In genomic region chr9:107442891-107443290, GRCm38 (mm10) we compare ENCODE assay signal across 23 mouse cellular contexts. TPM values are rescaled to one million over a fixed set of nuclear protein-coding genes. Genes with fewer than 3 reads are reported as not detected.
DNase-seq lines count a peak whose midpoint lies in the region; ATAC-seq and TF ChIP-seq lines count a peak whose summit lies in the region.
"Had no signal": no experiment of that assay in that cellular context is flagged by ENCODE, and none has a peak within 500 bp of the region (broad histone marks: within the 10 kb centered on the region; RNA-seq: fewer than 3 reads in every experiment).

No protein-coding gene starts in this region.

- H3K9me3 ChIP-seq in hindbrain, embryonic 13.5 days: no peaks in the 10 kb centered on the region
- H3K9me3 ChIP-seq in hindbrain, embryonic 10.5 days: no peaks in the 10 kb centered on the region
- no peaks in the 10 kb centered on the region for H3K9me3 ChIP-seq in midbrain, embryonic 13.5 days
- no peaks in the 10 kb centered on the region for H3K9me3 ChIP-seq in midbrain, embryonic 10.5 days (replicated peaks)
- no peaks in the 10 kb centered on the region for H3K9me3 ChIP-seq in midbrain, embryonic 16.5 days (replicated peaks; ENCODE audit: control insufficient read depth, low read length, poor library complexity, severe bottlenecking)
- H3K9me3 ChIP-seq: embryonic facial prominence, embryonic 15.5 days; heart, embryonic 10.5 days; limb, embryonic 10.5 days; liver, embryonic 15.5 days; lung, embryonic 15.5 days; megakaryocyte, embryonic 14.5 days had no signal

- H3K4me3 ChIP-seq in hindbrain, embryonic 13.5 days: no peak overlapping the region
- no peak overlapping the region for H3K4me3 ChIP-seq in hindbrain, embryonic 10.5 days
- no peak overlapping the region for H3K4me3 ChIP-seq in midbrain, embryonic 13.5 days (replicated peaks)
- no peak overlapping the region for H3K4me3 ChIP-seq in midbrain, embryonic 10.5 days
- no peak overlapping the region for H3K4me3 ChIP-seq in midbrain, embryonic 16.5 days (ENCODE audit: low read depth, low read length)
- H3K4me3 ChIP-seq in cerebellum, adult 2 months (replicated peaks; ENCODE audit: insufficient read depth, low read depth, low read length): no peak overlapping the region
- H3K4me3 ChIP-seq: embryonic facial prominence, embryonic 15.5 days; heart, embryonic 10.5 days; layer of hippocampus, adult 2 months; limb, embryonic 10.5 days; liver, embryonic 15.5 days; lung, embryonic 15.5 days; megakaryocyte, embryonic 14.5 days had no signal

- H3K9ac ChIP-seq in hindbrain, embryonic 13.5 days: 0 out of 2 replicates have a peak overlapping the region, but pooled peaks have one; percentile 56
- no peak overlapping the region for H3K9ac ChIP-seq in midbrain, embryonic 13.5 days (replicated peaks)
- H3K9ac ChIP-seq in midbrain, embryonic 16.5 days (ENCODE audit: low read depth, low read length): no peak overlapping the region
- H3K9ac ChIP-seq: embryonic facial prominence, embryonic 15.5 days; liver, embryonic 15.5 days; lung, embryonic 15.5 days had no signal

- H3K36me3 ChIP-seq in hindbrain, embryonic 13.5 days: no peaks in the 10 kb centered on the region
- no peaks in the 10 kb centered on the region for H3K36me3 ChIP-seq in hindbrain, embryonic 10.5 days
- no peaks in the 10 kb centered on the region for H3K36me3 ChIP-seq in midbrain, embryonic 13.5 days
- no peaks in the 10 kb centered on the region for H3K36me3 ChIP-seq in midbrain, embryonic 10.5 days
- H3K36me3 ChIP-seq in midbrain, embryonic 16.5 days (ENCODE audit: control insufficient read depth, insufficient read depth, low read length): no peaks in the 10 kb centered on the region
- H3K36me3 ChIP-seq: embryonic facial prominence, embryonic 15.5 days; heart, embryonic 10.5 days; limb, embryonic 10.5 days; liver, embryonic 15.5 days; lung, embryonic 15.5 days had no signal

- no peak for TF ChIP-seq POLR2A in cerebellum, adult 2 months (IDR thresholded peaks at IDR 0.05; ENCODE audit: borderline replicate concordance, insufficient read depth, low read length)

- H3K27ac ChIP-seq in hindbrain, embryonic 13.5 days: peak overlapping the region; percentile 84
- H3K27ac ChIP-seq in hindbrain, embryonic 10.5 days: no peak overlapping the region
- peak overlapping the region; percentile 75 for H3K27ac ChIP-seq in midbrain, embryonic 13.5 days
- H3K27ac ChIP-seq in midbrain, embryonic 10.5 days (replicated peaks): no peak overlapping the region
- H3K27ac ChIP-seq in midbrain, embryonic 16.5 days (ENCODE audit: low read length): peak overlapping the region; percentile 53
- no peak overlapping the region for H3K27ac ChIP-seq in cerebellum, adult 2 months (ENCODE audit: insufficient read depth, low read length)
- H3K27ac ChIP-seq: embryonic facial prominence, embryonic 15.5 days; heart, embryonic 10.5 days; layer of hippocampus, adult 2 months; limb, embryonic 10.5 days; liver, embryonic 15.5 days; lung, embryonic 15.5 days; stomach, postnatal 0 days had no signal

- peaks cover 63% of the 10 kb centered on the region for H3K4me1 ChIP-seq in hindbrain, embryonic 13.5 days (replicated peaks)
- H3K4me1 ChIP-seq in hindbrain, embryonic 10.5 days (replicated peaks): peaks cover 53% of the 10 kb centered on the region
- H3K4me1 ChIP-seq in midbrain, embryonic 13.5 days (replicated peaks): peaks cover 64% of the 10 kb centered on the region
- H3K4me1 ChIP-seq in midbrain, embryonic 10.5 days: peaks cover 59% of the 10 kb centered on the region
- H3K4me1 ChIP-seq in midbrain, embryonic 16.5 days (ENCODE audit: control insufficient read depth, insufficient read depth, low read length): peaks cover 23% of the 10 kb centered on the region
- H3K4me1 ChIP-seq in cerebellum, adult 2 months (ENCODE audit: control insufficient read depth, insufficient read depth, low read length): peaks cover 7% of the 10 kb centered on the region
- H3K4me1 ChIP-seq: liver, embryonic 15.5 days; lung, embryonic 15.5 days had no signal

- no peaks in the 10 kb centered on the region for H3K27me3 ChIP-seq in hindbrain, embryonic 13.5 days
- H3K27me3 ChIP-seq in hindbrain, embryonic 10.5 days (ENCODE audit: insufficient read depth, poor library complexity, severe bottlenecking): no peaks in the 10 kb centered on the region; the same call in 1 of the 2 replicates
- H3K27me3 ChIP-seq in midbrain, embryonic 13.5 days: no peaks in the 10 kb centered on the region
- H3K27me3 ChIP-seq in midbrain, embryonic 10.5 days (ENCODE audit: low read depth, poor library complexity, severe bottlenecking): peaks cover 17% of the 10 kb centered on the region; the same call in 1 of the 2 replicates
- no peaks in the 10 kb centered on the region for H3K27me3 ChIP-seq in midbrain, embryonic 16.5 days (ENCODE audit: control insufficient read depth, insufficient read depth, low read depth, low read length)
- H3K27me3 ChIP-seq in cerebellum, adult 2 months (ENCODE audit: control insufficient read depth, insufficient read depth, low read length): no peaks in the 10 kb centered on the region
- H3K27me3 ChIP-seq: embryonic facial prominence, embryonic 15.5 days; lung, embryonic 15.5 days had no signal

- no peak overlapping the region for H3K4me2 ChIP-seq in hindbrain, embryonic 13.5 days
- no peak overlapping the region for H3K4me2 ChIP-seq in midbrain, embryonic 13.5 days (replicated peaks)
- H3K4me2 ChIP-seq in midbrain, embryonic 16.5 days (ENCODE audit: low read length): no peak overlapping the region
- H3K4me2 ChIP-seq: embryonic facial prominence, embryonic 15.5 days; liver, embryonic 15.5 days; lung, embryonic 15.5 days had no signal

- 65% methylated on average over 4 of the region's 4 CpGs for WGBS in hindbrain, embryonic 13.5 days
- 69% methylated on average over 4 of the region's 4 CpGs for WGBS in hindbrain, embryonic 10.5 days
- whole genome bisulfite sequencing in midbrain, embryonic 13.5 days: 56% methylated on average over 4 of the region's 4 CpGs
- 65% methylated on average over 4 of the region's 4 CpGs for WGBS in midbrain, embryonic 10.5 days
- 69% methylated on average over 4 of the region's 4 CpGs for WGBS in midbrain, embryonic 16.5 days
- 77% methylated on average over 4 of the region's 4 CpGs for WGBS in cerebellum, adult 2 months

- no peak for DNase-seq in hindbrain, embryonic 10.5 days (ENCODE audit: low spot score)
- DNase-seq in midbrain, embryonic 10.5 days (ENCODE audit: low spot score): no peak
- peak; percentile 85 for DNase-seq in retina, postnatal 1 day
- DNase-seq in cerebellum, adult 2 months: no peak
- DNase-seq: adrenal gland, adult 2 months; cerebellum, adult 18-20 months; cerebellum, postnatal 36 days; gastrocnemius, postnatal 10 days; liver; lung, postnatal 36 days; right cerebral cortex, postnatal 14 days had no signal

- no peak for ATAC-seq in hindbrain, embryonic 13.5 days (ENCODE audit: low FRiP score)
- ATAC-seq in midbrain, embryonic 13.5 days: no peak
- no peak for ATAC-seq in midbrain, embryonic 16.5 days
- ATAC-seq: intestine, postnatal 0 days had no signal

- TF ChIP-seq CTCF in cerebellum, adult 2 months (IDR thresholded peaks at IDR 0.05; ENCODE audit: borderline replicate concordance, insufficient read depth, low read depth, low read length): no peak

RNA-seq across cellular contexts. Expression of gene Cacna2d2, which starts 43.5 kb away (rescaled TPM):
- polyA plus RNA-seq in hindbrain, embryonic 13.5 days (2015; fragmentation: Nextera tagmentation; extraction: Ambion mirVana): 7.6 and 8.3 TPM in 2 replicates
- polyA plus RNA-seq in hindbrain, embryonic 10.5 days (2016; fragmentation: Nextera tagmentation; extraction: Ambion mirVana): 0.87 and 2.9 TPM in 2 replicates
- polyA plus RNA-seq in midbrain, embryonic 13.5 days (2015; fragmentation: Nextera tagmentation; extraction: Ambion mirVana): 5.9 and 7.1 TPM in 2 replicates
- polyA plus RNA-seq in midbrain, embryonic 10.5 days (2016; fragmentation: Nextera tagmentation; extraction: Ambion mirVana): 1.00 and 1.7 TPM in 2 replicates
- polyA plus RNA-seq in midbrain, embryonic 16.5 days (2015; fragmentation: Nextera tagmentation; extraction: Ambion mirVana): 9.1 and 9.3 TPM in 2 replicates
- 130 and 148 TPM in 2 replicates for polyA plus RNA-seq in cerebellum, adult 2 months (2012; rRNA removed)

Comparison
In these comparisons a context has a peak if more than half of its experiments do, and no peak if none do; other contexts are left out.
1. H3K27ac ChIP-seq: peak in hindbrain, embryonic 13.5 days (single experiment), midbrain, embryonic 13.5 days (single experiment) and midbrain, embryonic 16.5 days (single experiment); none in hindbrain, embryonic 10.5 days (single experiment), midbrain, embryonic 10.5 days (single experiment) and cerebellum, adult 2 months (single experiment).
2. RNA of gene Cacna2d2, which starts 43.5 kb away (polyA plus RNA-seq): 130 to 148 TPM in cerebellum, adult 2 months; 9.1 to 9.3 TPM in midbrain, embryonic 16.5 days, 7.6 to 8.3 TPM in hindbrain, embryonic 13.5 days, 5.9 to 7.1 TPM in midbrain, embryonic 13.5 days, 0.87 to 2.9 TPM in hindbrain, embryonic 10.5 days and 1.00 to 1.7 TPM in midbrain, embryonic 10.5 days; every median in the first group is over 10 times any median in the second.